Mouse (Mus musculus): ENCODE data around the gene Crnkl1.
"Not testable (repeated sequence)": the region's sequence is repeated elsewhere in the genome, so short reads cannot be mapped to it uniquely, and the experiment has no call there.

The Crnkl1 gene

GRCm38 (mm10) chr2:145920941-145921650 lies 13.7 kb downstream of the Crnkl1 start:
- DNase-seq (ENCODE audit: low spot score in 2 of 2): no peak

DNA sequence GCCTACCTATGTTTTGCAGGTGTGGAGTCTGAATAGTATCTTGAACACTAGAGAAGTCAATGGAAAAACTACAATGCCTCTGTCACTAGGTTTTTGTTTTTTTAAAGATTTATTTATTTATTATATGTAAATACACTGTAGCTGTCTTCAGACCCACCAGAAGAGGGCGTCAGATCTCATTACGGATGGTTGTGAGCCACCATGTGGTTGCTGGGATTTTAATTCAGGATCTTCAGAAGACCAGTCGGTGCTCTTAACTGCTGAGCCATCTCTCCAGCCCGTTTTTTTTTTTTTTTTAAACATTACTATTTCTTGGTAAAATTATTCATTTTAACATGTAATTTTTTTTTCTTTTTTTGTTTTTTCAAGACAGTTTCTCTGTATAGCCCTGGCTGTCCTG lies 28.9 kb downstream of the Crnkl1 start:
- DNase-seq (ENCODE audit: low spot score in 2 of 2): not testable (repeated sequence)

GRCm38 (mm10) chr2:145905156-145905555 lies 29.7 kb downstream of the Crnkl1 start:
- DNase-seq (ENCODE audit: low spot score in 2 of 2): no peak

GRCm38 (mm10) chr2:145903983-145904616 lies 30.7 kb downstream of the Crnkl1 start:
- no peak for DNase-seq (ENCODE audit: low spot score in 2 of 2)

DNA sequence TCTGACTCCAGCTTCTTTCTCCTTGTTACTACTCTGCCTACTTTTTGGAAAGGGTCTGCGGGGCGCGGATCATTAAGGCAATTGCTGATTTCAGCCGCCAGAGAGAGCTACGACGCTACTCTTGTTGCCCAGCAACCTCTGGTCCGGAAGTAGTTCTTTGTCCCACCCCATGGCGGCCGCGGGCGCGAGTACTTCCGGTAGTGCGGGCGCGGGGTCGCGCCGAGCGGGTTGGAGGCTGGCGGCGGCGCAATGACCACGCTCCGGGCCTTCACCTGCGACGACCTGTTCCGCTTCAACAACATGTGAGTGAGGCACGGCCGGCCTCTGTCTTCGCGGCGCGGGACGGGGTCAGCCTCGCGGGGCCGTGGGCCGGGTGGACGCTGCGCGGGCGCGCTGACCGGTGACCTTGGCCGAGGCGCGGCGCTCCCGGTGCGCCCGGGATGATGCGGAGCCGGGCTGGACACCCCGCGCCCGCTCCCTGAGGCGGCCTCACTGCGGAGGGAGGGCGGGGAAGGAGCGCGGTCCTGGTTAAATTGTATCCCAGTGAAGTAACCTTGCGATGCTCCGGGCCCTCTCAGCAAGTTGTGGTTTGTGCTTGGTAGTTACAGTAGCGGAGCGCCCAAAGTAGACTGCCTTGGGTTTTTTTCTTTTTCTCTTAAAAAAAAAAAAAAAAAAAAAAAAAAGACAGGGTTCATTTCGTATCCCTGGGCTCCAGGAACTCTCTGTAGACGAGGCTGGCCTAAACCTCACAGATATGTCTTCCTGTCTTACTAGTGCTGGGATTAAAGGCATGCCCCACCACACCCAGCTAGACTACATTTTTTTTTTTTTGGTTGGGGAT lies 31.5 kb downstream of the Crnkl1 start:
- peak; percentile 70 to 89 for DNase-seq (ENCODE audit: low spot score in 2 of 2)

DNA sequence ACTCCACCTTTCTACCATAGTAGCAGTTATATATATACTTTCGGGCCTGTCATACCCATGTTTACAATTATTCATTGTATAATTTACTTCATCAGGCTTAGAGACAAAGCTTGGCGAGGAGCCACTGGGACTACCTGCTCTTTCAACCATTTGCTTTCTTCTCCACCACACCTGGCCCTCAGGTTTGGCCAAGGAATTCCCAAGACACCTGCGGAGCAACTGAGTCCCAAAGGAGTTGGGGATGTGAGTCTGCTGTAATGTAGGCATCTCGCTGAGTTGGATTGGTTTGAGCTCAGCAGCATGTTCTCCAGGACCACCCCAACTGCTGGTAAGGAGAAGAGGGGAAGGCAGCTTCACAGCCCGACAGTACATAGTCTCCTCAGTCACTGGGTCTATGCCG lies 33.0 kb downstream of the Crnkl1 start, which contains the start of gene Naa20:
TSS of gene Naa20 (plus strand) at position 239 of the 400 bp plus-strand sequence.
- no peak for DNase-seq (ENCODE audit: low spot score in 2 of 2)

GRCm38 (mm10) chr2:145900318-145900717 lies 34.5 kb downstream of the Crnkl1 start:
- not testable (repeated sequence) for DNase-seq (ENCODE audit: low spot score in 2 of 2)

DNA sequence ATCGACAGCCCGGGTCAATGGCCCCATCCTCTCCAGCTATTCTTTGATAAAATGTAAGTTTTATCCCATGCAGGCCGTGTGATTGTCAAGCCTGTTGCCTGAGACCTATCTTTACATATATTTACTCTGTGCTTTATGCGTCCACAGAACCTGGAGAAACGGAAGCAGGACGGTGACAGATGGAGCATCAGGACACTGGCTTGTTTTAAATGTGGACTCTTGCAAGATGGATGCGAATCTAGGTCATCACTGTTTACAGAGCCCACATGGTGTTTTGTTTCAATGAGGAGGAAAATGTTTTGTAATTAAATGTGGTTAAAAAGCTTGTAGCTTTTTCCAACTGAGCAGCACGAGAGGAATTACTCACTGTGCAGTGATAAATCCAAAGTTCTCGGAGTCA lies 36.7 kb downstream of the Crnkl1 start:
- no peak for DNase-seq (ENCODE audit: low spot score in 2 of 2)

GRCm38 (mm10) chr2:145893756-145894155 lies 41.1 kb downstream of the Crnkl1 start:
- no peak for DNase-seq (ENCODE audit: low spot score in 2 of 2)

GRCm38 (mm10) chr2:145890571-145890970 lies 44.2 kb downstream of the Crnkl1 start:
- DNase-seq (ENCODE audit: low spot score in 2 of 2): no peak

GRCm38 (mm10) chr2:145888766-145889480 lies 45.9 kb downstream of the Crnkl1 start:
- no peak for DNase-seq (ENCODE audit: low spot score in 2 of 2)

DNA sequence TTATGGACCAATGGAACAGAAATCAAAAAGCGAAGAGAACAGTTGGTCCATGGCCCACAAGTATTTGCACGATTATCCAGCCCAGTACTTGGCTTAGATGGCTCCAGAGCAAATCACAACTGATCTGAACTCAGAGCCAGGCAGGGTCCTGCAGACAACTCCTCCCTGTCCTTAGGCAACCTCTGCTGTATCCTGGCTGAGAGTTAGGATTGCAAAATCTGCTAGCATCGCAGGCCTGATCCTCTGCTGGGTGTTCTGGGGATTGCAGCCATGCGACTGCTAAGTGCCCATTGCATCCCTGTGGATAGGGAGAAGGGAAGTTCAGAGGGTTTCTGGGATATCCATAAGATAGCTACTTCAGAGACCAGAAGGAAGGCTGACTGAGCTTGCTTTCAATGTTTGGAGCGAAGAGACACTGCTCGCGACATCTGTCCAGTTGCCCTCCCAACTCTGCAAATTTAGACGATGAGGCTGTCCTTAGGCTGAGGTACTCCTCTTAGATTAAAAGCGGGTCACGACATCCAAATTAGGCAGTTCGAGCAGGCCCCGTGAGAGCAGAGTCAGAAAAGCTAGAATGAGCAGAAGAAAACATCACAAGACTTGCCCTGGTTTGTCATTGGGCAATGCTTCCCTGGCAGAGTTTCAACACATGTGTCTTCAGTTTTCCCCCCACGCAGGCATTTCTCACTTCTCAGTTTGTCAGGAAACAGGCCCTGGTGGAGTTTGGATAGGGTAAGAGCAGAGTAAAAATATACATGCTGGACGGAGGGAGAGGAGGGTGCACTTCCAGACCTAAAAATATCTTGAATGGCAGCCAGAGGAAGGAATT lies 46.7 kb downstream of the Crnkl1 start:
- DNase-seq (ENCODE audit: low spot score in 2 of 2): no peak

- no peak for DNase-seq (ENCODE audit: low spot score in 2 of 2)
These were observed 49.7 kb downstream of the Crnkl1 start for GRCm38 (mm10) chr2:145884913-145885785.

DNA sequence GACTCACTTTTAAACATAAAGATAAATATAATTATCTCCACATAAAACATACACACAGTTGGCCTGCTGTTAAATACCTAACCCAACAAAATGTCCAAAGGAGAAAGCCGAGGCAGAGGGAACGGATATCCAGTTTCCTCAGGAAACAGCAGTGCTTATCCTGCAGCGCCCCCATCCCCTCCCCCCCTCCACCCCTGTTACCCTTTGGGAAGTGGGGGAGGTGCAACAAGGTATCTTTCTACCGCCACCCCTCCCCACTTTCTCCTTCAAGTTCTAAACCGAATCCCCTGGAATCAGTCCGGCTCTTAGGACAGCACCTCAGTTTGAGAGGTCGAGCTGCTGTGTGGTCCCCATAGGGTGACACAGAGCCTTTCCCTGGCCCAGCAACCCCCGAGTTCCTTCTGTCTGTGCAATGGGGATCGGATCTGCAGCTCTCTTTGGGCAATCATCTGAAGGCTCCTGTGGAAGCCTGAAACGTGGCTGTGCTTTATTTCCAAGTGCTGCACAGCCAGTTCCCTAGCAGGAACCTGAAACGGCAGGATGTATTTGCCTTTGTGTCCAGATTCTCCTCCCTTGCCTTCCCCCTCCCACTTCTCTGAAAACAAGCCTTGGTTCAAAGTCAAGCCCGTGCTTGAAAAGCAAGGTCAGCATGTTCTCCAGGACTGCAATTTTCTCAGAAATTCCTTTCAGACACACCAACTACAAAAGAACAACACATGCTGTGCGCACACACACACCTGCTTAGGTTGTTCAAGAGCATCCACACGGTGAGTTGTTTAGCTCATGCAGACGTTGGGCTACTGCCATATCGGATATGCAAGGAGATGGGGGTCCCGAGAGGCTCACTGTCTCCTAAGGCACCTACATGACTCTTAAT lies 50.5 kb downstream of the Crnkl1 start:
- DNase-seq (ENCODE audit: low spot score in 2 of 2): no peak

DNA sequence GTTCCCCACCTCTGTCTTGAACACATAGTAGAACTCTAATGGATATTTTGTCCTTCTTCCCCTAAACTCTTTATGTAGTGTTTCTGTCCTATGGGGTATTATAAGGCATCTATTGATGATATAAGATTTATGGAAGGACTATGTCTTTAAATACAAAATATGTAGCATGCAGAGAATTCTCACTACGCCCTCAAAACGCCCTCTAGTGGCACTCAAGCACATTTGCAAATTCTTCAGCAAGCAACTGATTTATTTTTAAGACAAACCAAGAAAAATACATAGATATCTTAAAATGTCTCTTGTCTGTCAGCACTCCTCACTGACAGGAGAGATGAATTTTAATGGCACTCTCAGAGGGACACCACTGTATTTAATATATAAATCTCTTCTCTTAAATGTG lies 52.4 kb downstream of the Crnkl1 start:
- DNase-seq (ENCODE audit: low spot score in 2 of 2): no peak

DNA sequence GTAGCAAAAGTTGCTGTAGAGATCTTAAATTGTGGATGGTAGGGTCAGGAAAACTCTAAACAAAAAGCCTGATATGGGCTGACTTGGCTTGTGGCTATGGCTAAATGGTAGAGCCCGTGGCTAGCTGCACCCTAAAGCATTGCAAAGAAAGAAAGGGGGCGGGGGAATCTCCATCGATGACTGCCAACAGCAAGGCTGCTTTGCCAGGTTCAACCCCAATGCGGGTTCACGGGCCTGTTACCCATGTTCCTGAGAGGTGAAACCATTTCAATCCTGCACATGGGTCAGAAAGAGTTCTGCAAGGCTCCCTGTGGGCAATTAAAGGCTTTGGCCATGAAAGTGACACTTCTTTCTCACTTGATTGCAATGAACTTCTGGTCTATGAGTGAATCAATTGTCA lies 52.9 kb downstream of the Crnkl1 start:
- DNase-seq (ENCODE audit: low spot score in 2 of 2): no peak

DNA sequence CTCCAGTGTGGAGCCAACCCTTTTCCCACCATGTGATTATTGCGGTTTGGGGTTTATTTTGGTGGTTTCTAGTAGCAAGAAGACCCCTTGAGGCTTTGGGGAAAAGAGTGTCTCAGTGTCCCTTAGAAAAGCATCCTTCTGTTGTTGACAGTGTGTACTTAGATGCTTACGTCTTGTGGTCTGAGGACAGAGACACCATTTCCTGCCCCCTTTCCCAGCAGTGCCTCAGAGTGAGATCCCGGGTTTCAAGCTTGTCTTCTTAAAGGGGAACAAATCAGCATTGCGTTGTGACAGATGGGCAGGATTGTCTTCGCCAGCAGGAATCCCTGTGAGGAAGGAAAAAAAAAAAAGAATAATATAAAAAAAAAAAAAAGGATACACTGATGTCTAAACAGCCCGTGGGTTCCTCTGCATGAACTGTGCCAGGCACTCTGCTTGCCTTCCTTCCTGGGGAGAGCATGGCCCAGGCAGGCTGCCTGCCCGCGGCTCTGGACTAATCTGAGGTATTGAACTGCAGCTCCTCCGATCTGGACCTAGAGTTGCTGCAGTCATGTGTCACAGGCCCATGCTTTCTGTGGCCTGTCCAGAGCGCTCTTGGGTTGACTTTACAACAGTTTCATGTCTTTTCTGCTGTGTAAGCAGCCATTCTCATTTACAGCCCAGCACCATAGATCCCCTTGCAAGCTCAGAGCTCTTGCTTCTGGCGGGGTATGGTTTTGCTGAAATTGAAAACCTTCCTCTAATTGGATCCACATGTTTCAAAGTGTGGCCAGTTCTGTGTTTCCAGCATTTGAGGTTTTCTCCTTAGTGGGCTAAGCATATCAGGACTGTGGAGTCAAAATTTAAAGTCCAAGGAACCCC lies 53.7 kb downstream of the Crnkl1 start:
- DNase-seq (ENCODE audit: low spot score in 2 of 2): no peak

- no peak for DNase-seq (ENCODE audit: low spot score in 2 of 2)
These were observed 57.6 kb downstream of the Crnkl1 start for GRCm38 (mm10) chr2:145877191-145877590.
